Mouse (Mus musculus): ENCODE data around the gene Slc36a4. TPM values are rescaled to one million over a fixed set of nuclear protein-coding genes. Genes with fewer than 3 reads are reported as not detected.

Gene Slc36a4
- 20.7 and 22.8 TPM in 2 replicates for polyA plus RNA-seq (2015; fragmentation: Nextera tagmentation; extraction: Ambion mirVana)

DNA sequence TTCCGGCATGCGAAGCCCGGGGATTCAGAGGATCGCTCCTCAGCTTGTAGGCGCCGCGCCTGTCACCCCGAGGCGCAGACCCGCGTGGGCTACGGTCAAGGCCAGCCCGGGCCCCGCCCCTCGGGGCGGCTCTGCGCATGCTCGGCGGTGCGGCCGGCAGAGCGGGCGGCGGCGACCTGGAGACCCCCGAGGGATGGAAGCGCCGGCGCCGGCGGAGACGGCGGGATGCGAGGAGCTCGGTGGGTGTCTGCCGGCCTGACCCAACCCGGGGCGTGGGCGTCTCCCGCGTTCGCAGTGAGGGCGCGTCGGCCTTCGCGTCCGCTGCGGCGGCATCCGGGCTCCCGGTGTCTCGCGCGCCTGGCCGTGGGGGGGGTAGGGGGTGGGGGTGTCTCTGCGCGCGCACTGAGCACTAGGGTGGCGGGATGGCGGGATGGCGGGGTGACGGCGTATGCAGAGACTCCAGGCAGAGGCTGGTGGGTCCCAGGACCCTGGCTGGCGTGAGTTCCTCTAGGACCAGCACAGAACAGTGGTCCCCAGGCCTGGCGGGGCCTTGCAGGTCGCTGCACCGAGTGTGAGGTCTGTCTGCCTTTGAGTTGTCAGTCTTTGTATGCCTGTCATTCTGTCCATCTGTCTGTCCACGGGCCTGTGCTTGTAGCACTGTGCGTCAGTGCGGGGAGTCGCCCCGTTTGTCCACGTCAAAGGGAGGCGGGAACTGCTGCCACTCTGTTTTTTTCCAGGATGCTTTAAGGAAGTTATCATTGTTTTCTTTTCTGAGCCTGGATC is at the start of gene Slc36a4:
TSS of gene Slc36a4 (plus strand) at position 140 of the 783 bp plus-strand sequence.
- Histone ChIP-seq H3K4me1 (peaks cover 31% of the 10 kb centered on the region), H3K27me3 (no peaks in the 10 kb centered on the region), H3K4me2 (replicated peaks) (peak within 1 kb of the TSS; percentile 79), H3K9ac (peak within 1 kb of the TSS; percentile 88), H3K4me3 (peak within 1 kb of the TSS; percentile 73), H3K9me3 (no peaks in the 10 kb centered on the region), H3K27ac (peak within 1 kb of the TSS; percentile 79), H3K36me3 (no peaks in the 10 kb centered on the region)
- under 1% methylated on average over 62 of the region's 75 CpGs for WGBS
- ATAC-seq (ENCODE audit: low FRiP score, low read depth) = peak; percentile 89

DNA sequence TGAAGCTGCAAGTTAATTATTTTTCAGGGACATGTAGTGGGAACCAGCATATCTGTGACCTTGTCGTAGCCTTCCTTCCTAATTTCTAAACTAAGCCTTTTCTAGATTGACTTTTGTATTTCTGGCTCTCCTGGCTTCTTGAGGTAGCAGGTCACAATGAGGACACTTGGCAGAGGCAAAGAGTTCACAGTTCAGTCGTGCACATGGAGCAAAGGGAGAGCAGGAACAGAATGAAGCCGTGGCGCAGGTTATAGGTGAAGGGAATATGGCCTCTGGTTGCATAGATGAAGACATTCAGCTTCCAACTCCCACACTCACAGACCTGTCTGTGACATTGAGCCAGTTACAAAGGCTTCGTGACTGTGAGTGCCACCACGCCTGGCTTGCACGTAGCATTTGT is 44.9 kb upstream of the Slc36a4 start:
- ATAC-seq (ENCODE audit: low FRiP score, low read depth) = no peak
- Histone ChIP-seq H3K4me3 (no peak overlapping the region), H3K36me3 (no peaks in the 10 kb centered on the region), H3K27ac (no peak overlapping the region), H3K9me3 (no peaks in the 10 kb centered on the region), H3K4me1 (no peaks in the 10 kb centered on the region), H3K27me3 (no peaks in the 10 kb centered on the region), H3K4me2 (replicated peaks) (no peak overlapping the region), H3K9ac (no peak overlapping the region)
- WGBS = 85% methylated on average over 7 of the region's 7 CpGs

DNA sequence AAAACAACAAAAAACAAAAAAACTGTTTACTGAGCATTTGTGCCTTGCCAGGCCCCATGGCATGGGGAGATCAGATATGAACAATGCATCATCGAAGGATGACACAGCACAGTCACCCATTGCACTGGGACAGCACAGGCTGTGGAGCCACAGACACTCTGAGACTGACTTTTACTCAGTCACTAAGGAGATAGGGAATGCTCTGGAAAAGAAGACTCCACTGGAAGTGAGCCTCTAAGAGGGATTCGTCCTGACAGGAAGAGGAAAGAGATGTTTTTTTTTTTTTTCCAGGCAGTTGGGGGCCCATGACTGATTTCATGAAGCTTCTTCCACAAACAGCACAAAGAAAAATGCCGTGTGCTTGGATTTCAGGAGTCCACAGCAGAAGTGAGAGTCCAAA is 40.1 kb upstream of the Slc36a4 start:
- Histone ChIP-seq H3K9me3 (no peaks in the 10 kb centered on the region), H3K4me2 (replicated peaks) (no peak overlapping the region), H3K4me3 (no peak overlapping the region), H3K36me3 (no peaks in the 10 kb centered on the region), H3K27me3 (no peaks in the 10 kb centered on the region), H3K27ac (no peak overlapping the region), H3K9ac (no peak overlapping the region), H3K4me1 (peaks cover 7% of the 10 kb centered on the region; the same call in 1 of the 2 replicates)
- WGBS = 65% methylated on average over 3 of the region's 3 CpGs
- no peak for ATAC-seq (ENCODE audit: low FRiP score, low read depth)

DNA sequence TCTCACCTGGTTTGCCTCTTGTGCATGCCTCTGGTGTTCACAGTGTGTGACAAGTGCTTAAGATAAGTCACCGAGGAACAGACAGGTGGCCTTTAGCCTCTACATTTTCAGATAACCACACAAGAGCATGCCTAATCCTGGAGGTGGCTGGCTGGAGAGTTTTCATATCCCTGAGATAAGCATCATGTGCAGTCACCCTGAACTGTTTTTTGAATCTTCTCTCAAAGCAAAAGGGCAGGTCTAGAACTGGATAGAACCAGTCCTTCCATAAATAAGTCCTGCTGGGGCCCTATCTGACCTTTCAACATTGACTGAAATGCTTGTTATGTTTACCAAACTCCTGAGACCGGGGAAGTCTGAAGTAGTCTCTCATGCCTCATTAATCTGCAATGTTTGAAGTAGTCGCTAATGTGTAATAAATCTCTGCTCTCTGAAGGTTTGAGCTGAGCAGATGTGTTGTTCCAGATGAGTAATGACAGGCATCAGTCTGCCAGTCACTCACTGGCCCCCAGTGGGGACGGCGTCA is 39.5 kb upstream of the Slc36a4 start:
- no peak overlapping the region for H3K27ac ChIP-seq
- no peak overlapping the region for H3K9ac ChIP-seq
- 25% methylated on average over 5 of the region's 5 CpGs for WGBS
- H3K36me3 ChIP-seq = no peaks in the 10 kb centered on the region
- H3K27me3 ChIP-seq = no peaks in the 10 kb centered on the region
- no peak overlapping the region for H3K4me3 ChIP-seq
- H3K9me3 ChIP-seq = no peaks in the 10 kb centered on the region
- no peak overlapping the region for H3K4me2 ChIP-seq (replicated peaks)
- peaks cover 7% of the 10 kb centered on the region; the same call in 1 of the 2 replicates for H3K4me1 ChIP-seq
- ATAC-seq (ENCODE audit: low FRiP score, low read depth) = no peak; the same call in 1 of the 2 replicates

DNA sequence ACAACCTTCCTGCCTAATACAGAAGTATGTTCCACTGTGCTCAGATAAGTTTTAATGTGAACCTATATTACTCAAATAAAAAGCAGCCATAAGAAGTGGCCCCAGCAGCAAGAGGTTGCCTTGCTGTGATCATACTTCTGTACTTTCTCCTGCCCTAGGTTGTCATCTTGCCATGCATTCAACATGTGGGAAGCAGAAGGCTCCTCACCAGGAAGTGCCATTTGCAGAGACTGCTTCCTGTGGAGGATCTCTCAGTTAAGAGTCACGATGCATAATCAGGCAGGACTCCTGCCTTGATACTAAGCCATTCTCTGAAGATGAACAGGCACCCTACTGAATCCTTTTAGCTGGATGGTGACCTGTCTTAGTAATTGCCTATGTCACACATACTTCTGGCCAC is 37.3 kb upstream of the Slc36a4 start:
- Histone ChIP-seq H3K9ac (no peak overlapping the region), H3K4me3 (no peak overlapping the region), H3K9me3 (no peaks in the 10 kb centered on the region), H3K4me2 (replicated peaks) (no peak overlapping the region), H3K27me3 (no peaks in the 10 kb centered on the region), H3K36me3 (no peaks in the 10 kb centered on the region), H3K4me1 (peaks cover 7% of the 10 kb centered on the region; the same call in 1 of the 2 replicates), H3K27ac (no peak overlapping the region)
- 46% methylated on average over 1 of the region's 1 CpGs for WGBS
- no peak for ATAC-seq (ENCODE audit: low FRiP score, low read depth)

DNA sequence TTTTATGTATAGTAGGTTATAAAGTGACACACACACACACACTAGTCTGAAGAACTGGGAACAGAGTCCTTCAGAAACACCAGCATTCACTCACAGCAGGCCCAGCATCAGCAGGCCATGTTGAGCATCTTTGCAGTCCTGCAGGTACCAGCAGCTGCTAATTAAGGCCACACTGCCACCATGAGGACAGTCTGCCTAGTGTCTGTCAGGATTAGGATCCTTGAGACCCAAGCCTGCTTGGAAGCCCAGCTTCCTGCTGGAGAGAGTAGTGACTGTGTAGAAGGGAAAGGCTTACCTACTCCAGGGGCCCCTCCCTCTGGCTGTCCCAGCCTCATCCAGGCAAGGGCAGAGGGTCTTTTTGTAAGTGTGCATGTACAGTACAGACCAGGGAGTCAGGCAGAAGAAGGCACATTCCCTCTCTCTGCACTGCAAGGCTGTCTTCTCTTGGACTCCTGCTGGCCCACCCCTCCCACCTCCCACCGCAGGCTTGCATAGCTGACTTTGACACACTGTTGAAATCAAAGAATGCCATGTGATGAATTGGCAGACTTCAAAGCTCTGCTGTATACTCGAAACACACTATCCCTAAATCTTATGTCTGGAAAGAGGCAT is 27.6 kb upstream of the Slc36a4 start:
- no peak overlapping the region for H3K4me3 ChIP-seq
- H3K27me3 ChIP-seq = peaks cover 5% of the 10 kb centered on the region; the same call in 1 of the 2 replicates
- H3K9ac ChIP-seq = no peak overlapping the region
- H3K4me1 ChIP-seq = no peaks in the 10 kb centered on the region
- no peaks in the 10 kb centered on the region for H3K36me3 ChIP-seq
- no peak overlapping the region for H3K27ac ChIP-seq
- H3K9me3 ChIP-seq = 0 out of 2 replicates have a peak, but pooled peaks cover 5% of the 10 kb centered on the region
- no peak overlapping the region for H3K4me2 ChIP-seq (replicated peaks)
- ATAC-seq (ENCODE audit: low FRiP score, low read depth) = peak; percentile 88
- WGBS = 20% methylated on average over 2 of the region's 2 CpGs

DNA sequence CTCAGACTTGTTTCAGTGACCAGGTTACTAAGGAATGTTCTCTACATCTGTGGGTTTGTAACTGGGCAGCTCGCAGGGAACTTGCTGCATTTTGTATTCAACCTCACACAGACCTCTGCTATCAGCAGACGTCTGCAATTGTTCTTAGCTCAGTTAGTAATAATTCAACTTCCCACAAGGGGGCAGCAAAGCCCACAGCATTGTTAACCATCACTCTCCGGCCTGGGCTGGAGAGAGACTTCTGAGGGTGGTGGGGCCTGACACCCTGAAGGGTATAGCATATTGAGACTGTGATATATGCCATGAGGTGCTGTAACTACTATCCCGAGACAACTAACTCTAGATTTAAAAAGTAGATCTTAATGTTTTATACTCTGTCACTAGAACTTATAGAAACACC is 24.3 kb upstream of the Slc36a4 start:
- Histone ChIP-seq H3K4me3 (no peak overlapping the region), H3K27ac (no peak overlapping the region), H3K27me3 (peaks cover 5% of the 10 kb centered on the region; the same call in 1 of the 2 replicates), H3K9me3 (0 out of 2 replicates have a peak, but pooled peaks cover 5% of the 10 kb centered on the region), H3K9ac (no peak overlapping the region), H3K36me3 (no peaks in the 10 kb centered on the region), H3K4me2 (replicated peaks) (no peak overlapping the region), H3K4me1 (no peaks in the 10 kb centered on the region)
- ATAC-seq (ENCODE audit: low FRiP score, low read depth) = 0 out of 2 replicates have a peak, but pooled peaks have one; percentile 55
- WGBS = 14% methylated on average over 4 of the region's 4 CpGs

DNA sequence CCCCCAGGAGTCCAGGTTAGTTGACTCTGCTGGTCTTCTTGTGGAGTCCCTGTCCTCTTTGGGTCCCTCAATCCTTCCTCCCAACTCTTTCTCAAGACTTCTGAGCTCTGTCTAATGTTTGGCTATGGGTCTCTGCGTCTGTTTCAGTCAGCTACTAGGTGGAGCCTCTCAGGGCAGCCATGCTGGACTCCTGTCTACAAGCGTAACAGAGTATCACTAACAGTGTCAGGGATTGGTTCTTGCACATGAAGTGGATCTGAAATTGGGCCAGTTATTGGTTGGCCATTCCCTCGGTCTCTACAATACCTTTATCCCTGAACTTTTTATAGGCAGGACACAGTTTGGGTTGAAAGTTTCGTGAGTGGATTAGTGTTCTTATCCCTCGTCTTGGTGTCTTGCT is 22.2 kb upstream of the Slc36a4 start:
- 0 out of 2 replicates have a peak, but pooled peaks cover 5% of the 10 kb centered on the region for H3K9me3 ChIP-seq
- no peak overlapping the region for H3K27ac ChIP-seq
- 87% methylated on average over 5 of the region's 5 CpGs for WGBS
- no peak overlapping the region for H3K9ac ChIP-seq
- ATAC-seq (ENCODE audit: low FRiP score, low read depth) = no peak
- peaks cover 5% of the 10 kb centered on the region; the same call in 1 of the 2 replicates for H3K27me3 ChIP-seq
- H3K4me2 ChIP-seq (replicated peaks) = no peak overlapping the region
- no peaks in the 10 kb centered on the region for H3K4me1 ChIP-seq
- no peaks in the 10 kb centered on the region for H3K36me3 ChIP-seq
- no peak overlapping the region for H3K4me3 ChIP-seq

DNA sequence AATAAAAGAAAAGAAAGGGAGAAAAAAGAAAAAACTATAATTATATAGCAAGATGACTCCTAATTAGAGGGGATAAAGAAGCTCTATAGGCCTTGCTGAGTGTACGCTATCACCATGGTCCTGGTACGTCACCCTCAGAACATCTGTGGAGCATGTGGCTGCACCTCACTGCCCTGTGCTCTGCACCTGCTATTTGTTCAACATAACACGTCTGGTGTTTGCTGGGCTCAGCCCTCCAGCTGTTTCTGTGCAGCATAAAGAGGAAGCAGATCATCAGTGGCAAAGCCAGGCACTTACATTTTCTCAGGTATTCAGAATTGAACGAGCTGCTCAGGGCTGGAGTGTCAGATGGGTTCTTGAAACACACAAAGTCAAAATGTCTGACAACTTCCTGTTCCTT is 15.7 kb upstream of the Slc36a4 start:
- no peak overlapping the region for H3K4me2 ChIP-seq (replicated peaks)
- H3K27ac ChIP-seq = no peak overlapping the region
- H3K27me3 ChIP-seq = no peaks in the 10 kb centered on the region
- ATAC-seq (ENCODE audit: low FRiP score, low read depth) = no peak
- H3K9ac ChIP-seq = no peak overlapping the region
- no peaks in the 10 kb centered on the region for H3K9me3 ChIP-seq
- H3K4me1 ChIP-seq = no peaks in the 10 kb centered on the region
- H3K36me3 ChIP-seq = no peaks in the 10 kb centered on the region
- H3K4me3 ChIP-seq = no peak overlapping the region
- WGBS = 23% methylated on average over 4 of the region's 4 CpGs

DNA sequence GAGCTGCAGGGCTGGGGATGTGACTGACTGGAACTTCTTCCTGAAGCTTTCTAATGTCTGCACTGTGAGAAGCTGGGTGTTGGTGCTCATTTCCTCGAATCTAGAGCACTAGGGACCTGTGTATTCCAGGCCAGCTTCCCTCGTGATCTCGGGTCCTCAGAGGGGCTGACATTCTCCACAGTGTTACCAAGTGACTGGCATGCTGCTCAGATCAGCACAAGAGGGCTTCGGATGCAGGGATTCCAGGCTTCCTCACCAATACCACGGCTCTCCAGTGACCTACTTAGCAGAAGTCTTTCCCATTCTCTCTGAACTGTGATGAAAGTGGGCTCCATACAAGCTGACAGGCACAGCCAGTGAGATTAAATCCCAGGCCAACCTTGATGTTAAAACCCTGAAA is 14.5 kb upstream of the Slc36a4 start:
- H3K27me3 ChIP-seq = no peaks in the 10 kb centered on the region
- H3K4me2 ChIP-seq (replicated peaks) = no peak overlapping the region
- H3K9me3 ChIP-seq = no peaks in the 10 kb centered on the region
- WGBS = 57% methylated on average over 5 of the region's 5 CpGs
- no peaks in the 10 kb centered on the region for H3K36me3 ChIP-seq
- H3K4me3 ChIP-seq = no peak overlapping the region
- no peak for ATAC-seq (ENCODE audit: low FRiP score, low read depth)
- H3K9ac ChIP-seq = no peak overlapping the region
- H3K27ac ChIP-seq = no peak overlapping the region
- no peaks in the 10 kb centered on the region for H3K4me1 ChIP-seq

DNA sequence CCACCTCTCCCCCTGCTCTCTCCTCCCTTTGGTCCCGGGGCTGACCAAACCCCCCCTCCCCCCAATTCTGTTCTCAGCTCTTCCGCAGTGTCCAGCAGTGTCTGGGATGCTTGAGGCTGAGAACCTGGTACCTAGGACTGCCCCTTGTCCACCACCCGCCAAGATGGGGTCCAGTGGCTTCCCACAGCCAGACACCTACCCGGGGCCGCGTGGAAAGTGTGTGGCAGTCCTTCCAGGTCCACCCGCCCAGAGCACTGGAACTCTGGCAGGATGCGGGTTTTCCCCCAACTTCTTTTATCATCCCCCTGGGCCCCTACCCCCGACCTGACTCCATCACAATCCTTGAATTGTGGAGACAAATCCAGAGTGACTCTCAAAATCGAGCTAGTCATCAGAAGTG is 3.8 kb upstream of the Slc36a4 start:
- Histone ChIP-seq H3K27me3 (no peaks in the 10 kb centered on the region), H3K9ac (no peak overlapping the region), H3K4me1 (peaks cover 13% of the 10 kb centered on the region), H3K4me3 (no peak overlapping the region), H3K36me3 (no peaks in the 10 kb centered on the region), H3K4me2 (replicated peaks) (no peak overlapping the region), H3K9me3 (no peaks in the 10 kb centered on the region), H3K27ac (no peak overlapping the region)
- 72% methylated on average over 10 of the region's 10 CpGs for WGBS
- no peak for ATAC-seq (ENCODE audit: low FRiP score, low read depth)

DNA sequence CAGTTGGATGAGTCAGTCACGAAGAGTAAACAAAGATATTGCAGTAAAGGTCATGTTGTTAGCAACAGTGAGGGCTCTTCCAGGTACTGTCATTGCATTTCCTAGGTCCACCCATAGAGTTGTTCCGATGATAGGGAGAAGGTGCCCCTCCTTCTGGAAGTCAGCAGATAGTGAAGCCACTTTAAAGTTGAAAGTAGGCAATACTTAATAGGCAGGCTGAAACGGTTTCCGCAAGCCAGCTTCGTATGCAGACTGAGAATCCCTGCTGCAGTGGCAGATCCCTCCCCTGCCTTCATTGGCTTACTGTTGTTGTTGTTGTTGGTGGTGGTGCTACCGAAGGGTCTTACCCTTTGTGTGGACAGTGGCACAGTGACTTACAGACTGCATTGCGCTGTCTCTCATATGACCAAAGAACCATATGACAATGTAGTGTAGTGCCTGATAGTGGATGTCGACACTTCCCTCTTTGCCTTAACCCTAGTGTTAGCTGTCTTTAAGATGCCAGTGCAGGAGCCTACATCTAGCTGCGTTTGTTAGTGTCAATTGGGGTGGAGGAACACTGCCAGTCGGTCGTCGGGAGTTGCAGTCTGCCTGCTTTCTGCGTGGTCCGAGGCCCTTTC is 449 bp upstream of the Slc36a4 start:
- WGBS = 18% methylated on average over 14 of the region's 14 CpGs
- Histone ChIP-seq H3K4me1 (peaks cover 31% of the 10 kb centered on the region), H3K27me3 (no peaks in the 10 kb centered on the region), H3K4me3 (peak overlapping the region; percentile 73), H3K27ac (no peak overlapping the region; the same call in 1 of the 2 replicates), H3K9me3 (no peaks in the 10 kb centered on the region), H3K36me3 (no peaks in the 10 kb centered on the region), H3K4me2 (replicated peaks) (peak overlapping the region; percentile 79), H3K9ac (peak overlapping the region; percentile 88)
- peak; percentile 25 for ATAC-seq (ENCODE audit: low FRiP score, low read depth)
